Mouse (Mus musculus) kidney, adult 2 months (tissue): ENCODE measurements at regions not wholly inside any gene's neighbourhood (a gene's known extent, or its start where the extent isn't known, plus 50 kb on each side); places are given as distances from the start of the nearest gene placed in this dataset.

ENCODE experiments used
- DNase-seq: peaks from one replicate; pipeline ENCODE4 v3.0.0; 2021
- H3K27ac ChIP-seq: fragments of 200-500 bp; 2 replicates; pipeline ENCODE4 v1.5.1; 2012; ENCODE audit warnings: low read depth, low read length, control low read depth, inconsistent platforms; ENCODE audit not compliant: insufficient read depth
- H3K27me3 ChIP-seq: fragments of 200-500 bp; replicated peaks from 2 replicates; pipeline ENCODE4 v1.6.1; 2012; ENCODE audit warnings: mild to moderate bottlenecking, moderate library complexity, low read length, inconsistent platforms; ENCODE audit not compliant: control insufficient read depth, insufficient read depth
- H3K36me3 ChIP-seq: fragments of 200-500 bp; 2 replicates; pipeline ENCODE4 v1.6.1; 2012; ENCODE audit warnings: mild to moderate bottlenecking, moderate library complexity, low read length, inconsistent platforms; ENCODE audit not compliant: control insufficient read depth, insufficient read depth
- H3K4me1 ChIP-seq: fragments of 200-500 bp; 2 replicates; pipeline ENCODE4 v1.6.1; 2011; ENCODE audit warnings: low read length; ENCODE audit not compliant: control insufficient read depth, insufficient read depth
- H3K4me3 ChIP-seq: fragments of 200-500 bp; 2 replicates; pipeline ENCODE4 v1.5.1; 2011; ENCODE audit warnings: mild to moderate bottlenecking, low read depth, low read length, control low read depth; ENCODE audit not compliant: insufficient read depth
- CTCF ChIP-seq: fragments of 200-500 bp; conservative IDR thresholded peaks from 2 replicates; pipeline ENCODE4 v1.5.1; 2011; ENCODE audit warnings: low read depth, mild to moderate bottlenecking, control low read depth, low read length, moderate library complexity, mixed read lengths; ENCODE audit not compliant: insufficient read depth, insufficient read length
- POLR2A ChIP-seq: fragments of 200-500 bp; IDR thresholded peaks from one replicate; pipeline ENCODE4 v1.6.1; 2011; ENCODE audit warnings: low read depth, low read length, control low read depth
- WGBS: fragments of 180-500 bp; shearing (Covaris S2); methylation state at CpG from one replicate; pipeline ENCODE4 v1.1.7; 2018; 5-methylcytosine and 5-hydroxymethylcytosine counted together

DNA sequence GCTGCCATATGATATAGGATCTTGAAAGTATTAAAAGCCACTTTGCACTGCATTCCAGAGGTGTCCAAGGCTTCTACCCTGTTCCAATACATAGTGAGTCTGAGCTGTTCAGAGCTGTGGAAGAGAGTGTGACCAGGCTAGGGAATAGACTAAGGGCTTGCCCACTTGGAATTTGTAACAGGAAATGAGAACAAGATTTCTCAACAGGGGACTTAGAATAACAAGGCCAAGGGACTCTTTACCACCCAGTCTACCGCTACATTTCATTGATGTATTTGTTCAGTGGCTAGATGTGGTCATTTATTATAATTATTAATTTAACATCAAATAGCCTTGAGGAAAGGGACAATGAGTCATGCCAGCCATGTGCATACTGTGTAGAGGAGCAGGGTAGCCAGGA, 202.3 kb upstream of the Nampt start:
- Histone ChIP-seq H3K36me3 (no peaks in the 10 kb centered on the region), H3K27me3 (no peaks in the 10 kb centered on the region), H3K27ac (no peak overlapping the region), H3K4me3 (no peak overlapping the region), H3K4me1 (peaks cover 6% of the 10 kb centered on the region)
- no peak for DNase-seq
- TF ChIP-seq POLR2A (no peak), CTCF (no peak)
- WGBS, result 56% methylated on average over 1 of the region's 1 CpGs

DNA sequence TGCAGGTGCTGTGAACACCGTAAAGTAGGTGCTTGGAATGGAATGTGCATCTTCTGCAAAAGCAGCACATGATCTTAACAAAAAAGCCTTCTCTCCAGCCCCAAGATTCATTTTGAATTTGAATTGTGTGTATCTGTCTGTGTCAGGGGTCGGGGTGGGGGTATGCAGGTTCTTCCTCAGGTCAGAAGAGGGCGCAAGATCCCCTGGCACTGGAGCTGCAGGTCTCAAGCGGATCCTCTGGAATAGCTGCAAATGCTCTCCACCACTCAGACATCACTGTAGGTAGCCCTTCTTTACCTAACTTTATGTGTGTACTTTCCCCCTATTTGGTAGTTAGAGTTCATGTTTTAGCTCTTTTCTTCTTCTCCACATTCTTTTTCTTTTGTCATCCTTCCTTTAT, 199.5 kb upstream of the Nampt start:
- H3K27ac ChIP-seq, result no peak overlapping the region
- TF ChIP-seq POLR2A (no peak), CTCF (no peak)
- H3K4me1 ChIP-seq, result peaks cover 14% of the 10 kb centered on the region
- 77% methylated on average over 4 of the region's 4 CpGs for WGBS
- no peaks in the 10 kb centered on the region for H3K27me3 ChIP-seq
- DNase-seq, result no peak
- no peak overlapping the region for H3K4me3 ChIP-seq
- no peaks in the 10 kb centered on the region for H3K36me3 ChIP-seq

DNA sequence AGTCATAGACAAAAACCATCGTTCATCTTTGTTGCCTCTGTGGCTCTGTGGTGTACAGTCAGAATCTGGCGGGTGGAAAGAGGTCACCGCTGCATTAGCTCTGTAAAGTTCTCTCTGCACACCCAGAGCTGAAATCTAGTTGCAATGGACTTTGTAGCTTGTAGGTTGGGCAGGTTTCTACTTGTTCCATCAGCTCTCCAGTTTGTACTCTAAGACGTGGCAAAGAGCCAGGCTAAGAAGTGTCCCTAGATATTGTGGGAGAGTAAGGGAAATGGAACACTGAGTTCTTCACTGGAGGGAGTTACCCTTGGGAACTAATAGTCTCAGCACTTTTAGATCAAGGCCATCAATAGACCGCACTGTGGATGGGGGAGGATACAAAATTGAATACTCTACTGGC, 197.6 kb upstream of the Nampt start:
- H3K27ac ChIP-seq, result peak overlapping the region; percentile 87
- H3K4me3 ChIP-seq, result no peak overlapping the region
- peaks cover 14% of the 10 kb centered on the region for H3K4me1 ChIP-seq
- H3K36me3 ChIP-seq, result no peaks in the 10 kb centered on the region
- peak; percentile 91 for DNase-seq
- 53% methylated on average over 5 of the region's 5 CpGs for WGBS
- TF ChIP-seq POLR2A (no peak), CTCF (no peak)
- H3K27me3 ChIP-seq, result no peaks in the 10 kb centered on the region

DNA sequence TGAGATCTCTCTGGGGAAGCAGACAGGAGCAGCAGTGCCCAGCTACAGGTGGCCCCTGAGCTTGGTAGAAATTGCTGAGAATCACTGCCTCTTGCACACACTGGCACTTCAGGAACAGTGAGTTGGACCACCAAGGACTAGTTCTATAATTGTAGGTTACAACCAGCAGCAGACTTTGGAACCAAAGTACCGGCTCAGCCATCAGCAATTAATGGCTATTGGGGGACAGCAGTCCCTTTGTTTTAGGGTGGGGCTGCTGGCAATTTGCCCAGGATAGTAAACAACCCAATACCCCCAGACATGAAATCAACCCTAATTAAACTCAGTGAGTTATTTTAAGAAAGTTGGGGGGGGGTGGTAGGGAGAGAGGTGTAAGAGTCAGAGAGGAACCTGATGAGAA, 190.8 kb upstream of the Nampt start:
- DNase-seq, result no peak
- WGBS, result 78% methylated on average over 1 of the region's 1 CpGs
- Histone ChIP-seq H3K36me3 (no peaks in the 10 kb centered on the region), H3K27ac (no peak overlapping the region), H3K4me3 (no peak overlapping the region), H3K4me1 (no peaks in the 10 kb centered on the region), H3K27me3 (no peaks in the 10 kb centered on the region)
- TF ChIP-seq CTCF (no peak), POLR2A (no peak)

DNA sequence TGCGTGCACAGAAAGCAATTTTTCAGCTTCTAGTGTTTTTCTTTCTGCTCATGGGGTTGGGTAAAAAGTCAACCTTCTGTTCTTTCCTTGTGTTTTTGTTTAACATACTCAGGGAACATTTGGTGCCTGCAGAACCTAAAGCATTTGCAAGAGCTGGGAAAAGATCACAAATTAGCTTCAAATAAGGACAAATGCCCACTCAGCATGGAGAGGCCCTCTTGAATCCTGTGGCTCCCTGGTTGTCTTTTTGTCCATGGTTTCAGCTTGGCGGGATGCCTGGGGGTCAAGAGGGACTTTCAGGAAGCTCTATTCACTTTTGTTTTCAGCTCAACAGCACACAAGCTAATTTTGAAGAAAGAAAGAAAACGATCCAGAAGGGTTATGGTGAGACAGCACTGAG, 186.4 kb upstream of the Nampt start:
- TF ChIP-seq POLR2A, result no peak
- TF ChIP-seq CTCF, result no peak
- no peak for DNase-seq
- 66% methylated on average over 3 of the region's 3 CpGs for WGBS
- no peaks in the 10 kb centered on the region for H3K27me3 ChIP-seq
- no peak overlapping the region for H3K4me3 ChIP-seq
- no peak overlapping the region for H3K27ac ChIP-seq
- H3K4me1 ChIP-seq, result no peaks in the 10 kb centered on the region
- no peaks in the 10 kb centered on the region for H3K36me3 ChIP-seq

DNA sequence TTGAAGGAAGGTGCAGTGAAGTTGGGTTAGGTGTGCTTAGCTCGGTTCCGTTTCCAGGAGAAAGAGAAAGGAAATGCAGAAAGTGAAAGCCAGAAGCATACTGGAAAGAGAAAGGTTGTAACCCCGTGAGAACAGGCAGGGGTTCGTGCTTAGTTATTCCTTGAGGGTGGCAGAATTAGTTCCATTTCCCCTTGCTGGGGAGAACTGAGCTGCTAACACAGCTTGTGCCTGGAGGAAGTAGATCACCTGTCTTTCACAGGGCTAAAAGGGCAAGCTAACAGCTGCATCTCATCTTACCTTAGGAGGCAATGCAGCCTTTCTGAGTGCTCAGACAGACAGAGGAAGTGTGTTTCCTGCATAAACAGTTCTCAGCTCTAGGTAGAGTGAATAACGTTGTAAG, 184.3 kb upstream of the Nampt start:
- Histone ChIP-seq H3K36me3 (no peaks in the 10 kb centered on the region), H3K27me3 (no peaks in the 10 kb centered on the region), H3K4me1 (no peaks in the 10 kb centered on the region), H3K4me3 (no peak overlapping the region), H3K27ac (no peak overlapping the region)
- WGBS, result 36% methylated on average over 5 of the region's 5 CpGs
- TF ChIP-seq POLR2A (no peak), CTCF (no peak)
- no peak for DNase-seq

DNA sequence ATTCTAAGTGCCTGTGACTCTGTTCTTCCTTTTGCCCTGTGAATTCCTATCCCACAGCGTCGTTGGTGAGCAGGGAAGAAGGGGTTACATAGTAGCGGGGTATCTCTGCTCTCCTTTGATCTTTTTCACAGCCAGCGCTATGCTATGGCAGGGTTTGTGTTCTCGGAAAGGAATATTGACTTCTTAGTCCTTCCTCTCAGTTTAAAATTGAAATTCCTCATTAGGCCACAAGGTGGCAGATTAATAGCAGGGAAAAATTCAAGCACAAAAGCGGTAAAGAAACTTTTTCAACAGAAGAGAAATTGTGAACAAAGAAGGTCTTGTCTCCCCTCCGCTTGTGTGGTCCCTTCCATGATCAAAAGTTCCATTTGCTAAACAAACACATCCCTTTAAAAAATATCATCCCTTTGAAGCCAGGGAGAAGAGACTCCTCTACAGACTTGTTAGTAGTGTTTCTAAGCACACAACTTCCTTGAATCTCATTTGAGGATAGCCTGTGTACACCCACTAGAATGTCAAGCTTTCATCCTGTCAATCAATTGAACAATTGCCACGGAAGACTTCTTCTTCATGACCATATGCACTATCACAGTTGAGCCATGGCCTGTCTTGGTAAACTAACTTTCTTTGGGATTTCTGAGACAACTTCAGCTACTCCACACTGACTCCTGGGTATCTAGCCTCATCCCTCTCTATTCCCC, 181.8 kb upstream of the Nampt start:
- H3K4me1 ChIP-seq, result no peaks in the 10 kb centered on the region
- peak; percentile 68 for DNase-seq
- WGBS, result 3% methylated on average over 8 of the region's 8 CpGs
- no peaks in the 10 kb centered on the region for H3K36me3 ChIP-seq
- no peaks in the 10 kb centered on the region for H3K27me3 ChIP-seq
- no peak overlapping the region for H3K27ac ChIP-seq
- TF ChIP-seq POLR2A, result no peak
- 0 out of 2 replicates have a peak, but pooled peaks have one; percentile 17 for TF ChIP-seq CTCF
- H3K4me3 ChIP-seq, result no peak overlapping the region
